Mouse (Mus musculus): ENCODE data around the gene Rhbdd2.
"Not testable (repeated sequence)": the region's sequence is repeated elsewhere in the genome, so short reads cannot be mapped to it uniquely, and the experiment has no call there.

Gene Rhbdd2

DNA sequence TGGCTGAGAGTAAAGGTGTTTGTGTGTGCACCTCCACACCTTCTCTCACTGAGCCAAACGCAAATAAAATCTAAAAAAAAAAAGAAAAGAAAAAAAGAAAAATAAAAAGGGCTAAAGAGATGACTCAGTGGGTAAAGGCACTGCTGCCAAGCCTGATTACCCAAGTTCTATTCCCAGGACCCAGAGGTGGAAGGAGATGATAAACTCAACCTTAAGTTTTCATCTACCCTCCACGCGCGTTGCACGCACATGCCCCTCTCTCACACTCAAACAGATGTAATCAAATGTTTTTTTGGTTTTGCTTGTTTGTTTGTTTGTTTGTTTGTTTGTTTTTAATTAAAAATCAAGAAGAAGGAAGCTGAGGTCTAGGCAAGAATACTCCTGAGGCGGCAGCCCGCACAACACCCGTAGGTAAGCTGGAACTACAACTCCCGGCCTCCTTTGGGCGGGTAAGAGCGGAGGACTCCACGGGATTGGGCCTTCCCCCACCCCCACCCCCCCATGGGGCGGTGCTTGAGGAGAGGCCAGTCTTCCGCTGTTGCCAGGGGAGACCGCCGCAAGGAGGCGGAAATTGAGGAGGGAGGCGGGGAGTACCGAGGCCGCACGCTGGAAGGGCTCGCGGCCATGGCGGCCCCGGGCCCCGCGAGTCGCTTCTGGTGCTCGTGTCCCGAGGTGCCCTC is at the start of gene Rhbdd2:
Gene Rhbdd2, plus strand, starts transcription at position 502 of the 680 bp plus-strand sequence.
- in situ Hi-C loops (cut with MboI, MseI) = no loop called here

DNA sequence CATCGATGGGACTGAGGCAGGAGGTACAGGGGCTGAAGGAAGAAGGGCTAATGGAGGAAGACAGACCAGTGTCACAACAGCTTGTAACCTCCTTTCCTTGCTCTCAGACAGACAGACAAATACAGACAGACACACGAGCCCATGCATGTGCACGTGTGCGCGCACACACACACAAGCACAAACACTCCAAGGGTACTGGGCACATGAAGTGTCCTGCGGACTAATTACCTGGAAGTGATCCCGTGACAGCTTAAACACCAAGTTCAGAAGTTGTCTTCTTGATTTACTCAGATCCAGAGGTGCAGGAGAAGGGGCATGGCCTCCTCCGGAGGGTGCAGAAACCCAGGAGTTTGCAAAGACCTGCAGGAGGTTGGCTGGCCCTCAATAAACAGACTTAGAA is 46.7 kb upstream of the Rhbdd2 start:
- in situ Hi-C loops (cut with MboI, MseI) = no loop called here

DNA sequence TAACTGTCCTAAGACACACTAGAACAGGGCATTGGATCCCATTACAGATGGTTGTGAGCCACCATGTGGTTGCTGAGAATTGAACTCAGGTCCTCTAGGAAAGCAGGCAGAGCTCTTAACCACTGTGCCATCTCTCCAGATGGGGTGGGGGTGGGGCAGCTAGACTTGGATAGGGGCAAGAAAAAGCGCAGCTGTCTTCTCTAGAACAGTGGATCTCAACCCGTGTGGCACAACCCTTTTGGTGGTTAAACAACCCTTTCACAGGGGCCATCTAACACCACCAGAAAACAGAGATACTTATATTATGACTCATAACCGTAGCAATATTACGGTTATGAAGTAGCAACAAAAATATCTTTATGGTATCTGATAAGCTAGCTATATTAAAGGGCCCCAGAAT is 44.7 kb upstream of the Rhbdd2 start:
- in situ Hi-C loops (cut with MboI, MseI) = no loop called here

DNA sequence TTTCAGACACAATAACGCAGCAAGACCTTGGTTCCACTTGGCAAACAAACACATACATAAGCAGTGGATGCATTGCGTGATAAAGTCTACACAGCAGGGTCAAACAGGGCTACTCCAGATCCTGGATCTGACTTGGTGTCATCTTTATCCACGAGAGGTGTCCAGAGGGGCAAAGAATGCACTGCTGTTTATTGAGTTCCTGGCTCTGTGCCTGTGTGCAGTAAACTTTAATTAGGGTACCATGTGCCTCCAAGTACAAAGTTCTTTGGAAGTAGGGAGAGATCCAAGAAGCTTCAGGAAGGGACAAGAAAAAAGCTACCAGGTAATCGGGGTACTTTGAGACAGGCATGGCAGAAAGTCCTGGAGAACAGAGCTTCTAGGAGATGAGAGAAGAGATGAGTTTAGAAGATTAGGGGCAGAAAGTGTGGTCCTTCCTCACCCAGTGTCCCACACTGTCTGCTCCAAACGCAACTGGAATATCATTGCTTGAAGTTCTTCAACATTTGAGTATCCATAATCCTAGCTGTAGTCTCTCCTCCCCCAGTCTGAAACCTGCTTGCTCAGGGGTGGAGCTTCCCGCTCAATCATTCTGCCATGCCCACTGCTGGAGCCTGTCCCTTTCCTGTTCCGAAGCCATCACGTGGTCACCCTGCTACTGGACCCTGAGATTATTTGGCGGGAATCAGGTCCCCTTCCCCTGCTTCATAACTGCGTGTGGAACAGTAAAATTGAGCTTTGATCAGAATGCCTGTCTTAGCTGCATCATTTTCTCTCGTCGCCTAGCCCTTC is 42.2 kb upstream of the Rhbdd2 start:
- in situ Hi-C loops (cut with MboI, MseI) = no loop called here

DNA sequence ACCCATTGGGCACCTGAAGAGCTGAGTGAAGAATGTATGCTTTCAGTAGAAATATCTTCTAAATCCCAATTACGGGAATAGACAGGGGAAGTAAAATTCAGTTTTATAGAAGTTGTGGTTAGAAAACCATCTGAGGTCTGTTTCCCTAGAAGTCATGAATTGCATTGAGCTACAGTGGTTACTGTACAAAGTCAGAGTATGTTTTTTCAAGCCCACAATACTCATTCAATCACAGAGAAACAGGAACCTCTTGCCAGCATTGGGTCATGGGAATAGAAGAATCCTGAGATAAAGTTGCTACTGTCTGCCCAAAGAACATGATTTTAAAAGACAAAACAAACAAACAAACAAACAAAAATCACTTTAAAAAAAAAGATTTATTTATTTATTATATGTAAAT is 27.8 kb upstream of the Rhbdd2 start:
- in situ Hi-C loops (cut with MboI, MseI) = not testable (repeated sequence)

DNA sequence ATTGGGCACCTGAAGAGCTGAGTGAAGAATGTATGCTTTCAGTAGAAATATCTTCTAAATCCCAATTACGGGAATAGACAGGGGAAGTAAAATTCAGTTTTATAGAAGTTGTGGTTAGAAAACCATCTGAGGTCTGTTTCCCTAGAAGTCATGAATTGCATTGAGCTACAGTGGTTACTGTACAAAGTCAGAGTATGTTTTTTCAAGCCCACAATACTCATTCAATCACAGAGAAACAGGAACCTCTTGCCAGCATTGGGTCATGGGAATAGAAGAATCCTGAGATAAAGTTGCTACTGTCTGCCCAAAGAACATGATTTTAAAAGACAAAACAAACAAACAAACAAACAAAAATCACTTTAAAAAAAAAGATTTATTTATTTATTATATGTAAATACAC is 25.7 kb upstream of the Rhbdd2 start:
- in situ Hi-C loops (cut with MboI, MseI) = not testable (repeated sequence)

DNA sequence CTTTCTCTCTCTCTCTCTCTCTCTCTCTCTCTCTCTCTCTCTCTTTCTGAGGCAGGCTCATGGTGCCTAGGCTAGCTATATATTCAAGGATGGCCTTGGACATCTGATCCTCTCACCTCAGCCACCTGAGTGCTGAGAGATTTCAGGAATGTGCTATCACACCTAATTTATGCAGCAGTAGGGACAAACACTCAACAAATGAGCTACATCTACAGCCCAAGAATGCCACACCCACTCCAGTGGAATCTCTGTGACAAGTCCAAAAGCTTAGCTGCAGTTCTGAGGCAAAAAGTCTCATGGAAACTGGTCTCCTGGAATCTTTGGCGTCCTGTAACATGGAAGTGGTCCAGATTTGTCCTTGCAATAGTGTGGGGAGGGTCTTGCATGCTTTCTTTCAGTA is 24.8 kb upstream of the Rhbdd2 start:
- in situ Hi-C loops (cut with MboI, MseI) = no loop called here

DNA sequence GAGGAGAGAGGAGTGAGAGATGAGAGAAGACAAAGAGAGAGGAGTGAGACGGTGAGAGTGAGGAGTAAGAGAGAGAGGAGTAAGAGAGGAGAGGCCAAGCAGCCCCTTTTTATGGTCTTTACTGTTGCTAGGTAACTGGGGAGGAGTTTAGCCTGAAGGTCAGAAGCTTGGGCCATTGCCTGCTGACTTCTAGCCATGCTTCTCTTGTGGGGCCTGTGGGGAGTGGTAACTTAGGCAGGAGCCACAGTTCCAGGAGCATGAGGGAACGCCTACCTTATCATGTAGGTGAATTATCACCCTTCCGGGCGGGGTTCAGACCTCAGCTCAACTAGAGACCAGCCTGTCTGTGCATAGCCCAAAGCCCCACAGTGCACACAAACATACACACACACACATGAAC is 22.6 kb upstream of the Rhbdd2 start:
- in situ Hi-C loops (cut with MboI, MseI) = no loop called here

DNA sequence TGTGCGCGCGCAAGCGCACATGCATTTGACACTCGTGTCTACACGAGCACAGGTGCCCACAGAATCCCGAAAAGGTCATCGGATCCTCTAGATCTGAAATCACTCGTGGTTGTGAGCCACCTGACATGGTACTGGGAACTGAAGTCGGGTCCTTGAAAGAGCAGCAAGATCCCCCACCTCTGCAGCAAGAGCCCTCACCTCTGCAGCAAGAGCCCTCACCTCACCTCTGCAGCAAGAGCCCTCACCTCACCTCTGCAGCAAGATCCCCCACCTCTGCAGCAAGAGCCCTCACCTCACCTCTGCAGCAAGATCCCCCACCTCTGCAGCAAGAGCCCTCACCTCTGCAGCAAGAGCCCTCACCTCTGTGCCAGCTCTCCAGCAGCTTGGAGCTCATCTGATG is 12.7 kb upstream of the Rhbdd2 start:
- in situ Hi-C loops (cut with MboI, MseI) = loop anchor here (5.0 kb wide), 1 partner anchor 143 kb away; no protein-coding TSS in a partner anchor

DNA sequence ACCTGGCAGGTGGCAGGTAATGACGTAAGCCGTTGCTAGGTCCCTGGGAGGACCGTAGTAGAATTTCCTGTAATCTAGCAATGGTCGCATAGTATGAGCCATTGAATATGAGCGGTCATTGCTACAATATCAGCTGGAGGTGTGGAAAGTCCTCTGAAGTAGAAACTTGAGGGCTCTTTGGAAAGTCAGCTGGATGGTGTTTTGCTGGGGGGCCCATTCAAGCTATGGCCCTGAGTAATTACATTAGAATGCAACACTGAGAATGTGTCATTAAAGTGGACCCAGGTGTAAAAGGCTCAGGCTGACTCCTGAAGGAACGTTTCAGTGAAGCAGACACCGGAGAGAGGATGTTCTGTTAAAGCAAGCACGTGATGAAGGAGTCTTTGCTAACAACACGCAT is 11.9 kb upstream of the Rhbdd2 start:
- in situ Hi-C loops (cut with MboI, MseI) = no loop called here

DNA sequence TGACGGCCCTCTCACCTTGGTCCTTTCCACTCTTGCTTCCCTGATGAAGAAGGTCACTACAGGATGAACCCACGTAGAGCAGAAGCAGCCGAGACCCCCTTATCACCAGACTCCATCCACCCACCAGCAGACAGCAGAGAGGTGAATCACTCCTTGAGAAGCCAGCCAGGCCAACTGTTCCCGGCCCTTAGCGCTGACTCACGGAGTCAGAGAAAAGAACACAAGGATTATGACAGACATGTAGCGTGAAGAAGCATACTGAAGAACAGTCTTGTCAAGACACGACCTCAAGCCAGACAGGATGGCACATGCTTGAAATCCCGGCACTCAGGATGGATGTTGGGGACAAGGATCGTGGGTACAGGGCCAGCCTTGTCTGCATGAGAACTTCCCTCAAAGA is 10.7 kb upstream of the Rhbdd2 start:
- in situ Hi-C loops (cut with MboI, MseI) = no loop called here

DNA sequence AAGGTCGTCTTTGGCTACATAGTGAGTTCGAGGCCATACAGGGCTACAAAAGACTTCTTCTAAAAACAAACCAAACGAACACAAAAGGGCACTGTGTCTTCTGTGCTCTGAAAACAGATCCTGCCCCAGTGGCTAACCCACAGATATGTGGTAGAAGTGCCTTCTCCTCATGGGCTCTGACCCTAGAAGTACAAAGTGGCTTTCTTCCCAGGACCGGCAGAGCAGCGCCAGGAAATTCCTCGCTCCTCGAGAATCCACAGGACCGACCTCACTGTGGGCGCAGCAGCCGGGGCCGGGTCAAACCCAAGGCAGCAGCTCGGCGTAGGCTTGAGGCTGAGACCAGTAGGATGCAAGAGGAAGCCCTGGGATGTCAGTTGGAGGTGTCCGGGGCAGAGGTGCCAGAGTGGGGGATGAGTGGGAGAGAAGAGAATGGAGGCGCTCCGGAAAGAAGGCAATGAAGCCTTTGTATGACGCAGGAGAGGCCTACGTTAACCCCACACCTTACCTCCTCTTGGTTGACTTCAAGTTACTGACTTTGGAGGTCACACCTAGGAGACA is 9.3 kb upstream of the Rhbdd2 start:
- in situ Hi-C loops (cut with MboI, MseI) = no loop called here

DNA sequence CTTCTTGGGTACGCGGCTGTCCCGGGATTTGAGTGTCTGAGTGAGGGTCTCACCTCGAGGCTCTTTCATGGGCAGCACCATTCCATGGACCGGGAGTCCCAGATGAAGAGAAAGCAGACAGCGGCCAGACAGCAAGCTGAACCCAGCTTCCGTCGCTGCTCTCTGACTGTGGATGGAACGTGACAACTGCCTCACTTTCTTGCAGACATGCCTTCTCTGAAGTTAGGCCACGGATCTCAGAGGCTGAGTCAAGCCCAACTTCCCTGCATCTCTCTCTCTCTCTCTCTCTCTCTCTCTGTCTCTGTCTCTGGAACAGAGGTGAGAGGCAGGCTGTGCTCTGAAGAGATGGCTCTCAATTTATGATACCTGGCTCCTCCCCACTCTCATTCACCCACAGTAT is 3.5 kb upstream of the Rhbdd2 start:
- in situ Hi-C loops (cut with MboI, MseI) = no loop called here

DNA sequence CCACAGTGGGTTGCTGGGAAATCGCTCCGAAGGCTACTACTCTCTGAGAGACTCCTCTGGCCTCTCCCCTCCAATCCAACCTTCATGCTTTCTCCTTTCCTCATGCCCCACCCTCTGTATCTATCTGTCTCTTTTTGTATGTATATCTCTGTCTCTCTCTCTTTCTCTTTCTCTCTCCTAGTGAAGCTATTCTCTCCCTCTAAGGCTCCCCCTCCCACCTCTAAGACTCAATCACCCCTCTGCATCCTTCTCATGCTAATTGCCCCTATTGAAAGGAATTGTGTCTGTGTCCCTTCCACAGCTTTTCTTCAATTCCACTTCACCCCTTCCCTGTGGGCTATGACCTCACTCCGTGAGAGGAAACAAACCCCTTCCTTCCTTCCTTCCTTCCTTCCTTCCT is 3.0 kb upstream of the Rhbdd2 start:
- in situ Hi-C loops (cut with MboI, MseI) = no loop called here

DNA sequence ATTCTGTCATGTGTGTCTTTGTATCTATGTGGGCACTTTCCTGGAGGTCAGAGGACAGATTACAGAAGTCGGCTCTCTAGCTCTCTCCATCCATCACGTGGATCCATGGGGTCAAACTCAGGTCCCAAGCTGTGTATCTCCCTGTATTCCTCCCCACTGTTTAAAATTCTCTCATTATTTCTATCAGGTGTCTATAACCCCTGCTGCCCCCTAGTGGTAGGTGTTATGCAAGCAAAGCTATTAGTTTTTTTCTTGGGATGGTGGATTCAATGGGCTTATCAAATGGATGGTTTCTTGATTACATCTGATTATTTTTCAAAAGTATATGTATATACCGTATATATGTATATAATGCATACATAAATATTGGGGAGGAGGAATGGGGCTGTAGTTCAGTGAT is 1.8 kb upstream of the Rhbdd2 start:
- in situ Hi-C loops (cut with MboI, MseI) = no loop called here

DNA sequence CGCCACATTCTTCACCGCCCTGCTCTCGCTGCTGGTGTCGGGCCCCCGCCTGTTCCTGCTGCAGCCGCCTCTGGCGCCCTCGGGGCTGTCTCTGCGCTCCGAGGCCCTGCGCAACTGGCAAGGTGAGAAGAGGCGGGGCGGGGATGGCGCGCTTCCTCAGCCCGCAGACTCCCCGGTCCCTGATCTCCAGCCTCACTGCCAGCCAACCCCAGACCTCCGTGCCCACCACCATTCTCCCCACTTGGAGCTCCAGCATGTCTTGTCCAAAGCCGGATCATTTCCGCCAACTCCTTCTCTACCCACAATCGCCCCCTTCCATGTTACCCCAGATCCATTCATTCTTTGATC is 353 bp downstream of the Rhbdd2 start:
- in situ Hi-C loops (cut with MboI, MseI) = no loop called here

DNA sequence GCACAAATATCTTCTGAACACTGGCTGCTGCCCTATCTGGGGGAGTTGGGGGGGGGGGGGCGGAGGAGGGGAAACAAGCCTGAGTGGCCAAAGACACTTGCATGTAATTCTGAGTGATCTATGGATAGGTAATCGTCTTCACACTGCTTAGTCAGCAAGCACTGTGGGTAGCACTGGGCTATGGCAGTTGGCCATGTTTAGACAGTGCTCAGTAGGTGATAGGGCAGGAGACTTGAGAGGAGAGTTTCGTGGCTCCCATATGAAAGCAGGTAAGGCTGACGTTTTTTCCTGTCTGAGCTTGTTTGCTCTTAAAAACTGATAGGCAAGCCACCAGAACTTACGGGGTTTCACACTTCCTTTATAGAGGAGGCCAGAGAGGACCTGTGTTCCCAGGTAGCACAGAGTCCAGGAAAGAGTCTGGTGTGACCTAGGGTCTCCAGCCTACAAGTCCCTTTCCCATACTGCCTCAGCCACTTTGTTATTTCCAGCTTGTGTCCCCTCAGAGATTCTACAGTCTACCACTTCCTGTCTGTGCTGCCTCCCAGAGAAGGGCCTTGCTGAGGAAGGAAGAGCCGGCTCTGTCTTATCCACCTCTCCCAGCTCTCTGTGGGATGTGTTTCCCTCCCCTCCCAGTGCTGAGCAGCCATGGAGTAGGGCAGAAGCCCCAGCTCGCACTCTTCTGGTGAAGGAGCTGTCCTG is 7.5 kb downstream of the Rhbdd2 start:
- in situ Hi-C loops (cut with MboI, MseI) = loop anchor here (5.0 kb wide), 1 partner anchor 47 kb away; no protein-coding TSS in a partner anchor

DNA sequence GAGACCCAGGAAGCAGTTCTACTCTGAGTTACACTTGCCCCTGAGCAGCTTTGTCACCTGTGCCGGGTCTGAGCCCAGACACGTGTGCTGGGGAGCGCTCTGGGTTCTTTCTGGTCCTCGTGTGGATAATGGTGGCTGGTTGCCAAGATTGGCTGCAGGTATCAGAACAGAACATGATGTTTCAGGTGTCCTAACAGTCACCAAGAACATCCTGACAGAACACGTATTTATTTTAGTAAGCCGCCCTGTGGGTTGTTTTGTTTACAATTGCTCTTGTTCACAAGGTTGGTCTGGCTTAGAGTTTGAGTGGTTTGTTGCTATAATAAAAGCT is 8.0 kb downstream of the Rhbdd2 start:
- in situ Hi-C loops (cut with MboI, MseI) = no loop called here

DNA sequence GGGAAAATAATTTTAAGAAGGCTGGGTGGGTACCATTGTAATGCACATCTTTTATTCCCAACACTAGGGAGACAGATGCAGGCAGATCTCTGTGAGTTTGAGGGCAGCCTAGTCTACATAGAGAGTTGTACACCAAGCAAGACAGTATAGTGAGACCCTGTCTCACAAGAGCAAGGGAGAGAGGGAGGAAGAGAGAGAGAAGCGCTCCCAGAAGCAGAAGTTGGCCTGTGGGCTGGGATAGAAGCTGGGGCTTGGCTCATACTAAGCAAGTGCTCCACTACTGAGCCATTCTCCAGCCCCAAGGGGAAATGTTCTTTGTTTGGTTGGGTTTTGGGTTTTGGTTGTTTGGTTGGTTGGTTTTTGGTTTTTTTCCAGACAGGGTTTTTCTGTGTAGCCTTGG is 8.6 kb downstream of the Rhbdd2 start:
- in situ Hi-C loops (cut with MboI, MseI) = no loop called here

DNA sequence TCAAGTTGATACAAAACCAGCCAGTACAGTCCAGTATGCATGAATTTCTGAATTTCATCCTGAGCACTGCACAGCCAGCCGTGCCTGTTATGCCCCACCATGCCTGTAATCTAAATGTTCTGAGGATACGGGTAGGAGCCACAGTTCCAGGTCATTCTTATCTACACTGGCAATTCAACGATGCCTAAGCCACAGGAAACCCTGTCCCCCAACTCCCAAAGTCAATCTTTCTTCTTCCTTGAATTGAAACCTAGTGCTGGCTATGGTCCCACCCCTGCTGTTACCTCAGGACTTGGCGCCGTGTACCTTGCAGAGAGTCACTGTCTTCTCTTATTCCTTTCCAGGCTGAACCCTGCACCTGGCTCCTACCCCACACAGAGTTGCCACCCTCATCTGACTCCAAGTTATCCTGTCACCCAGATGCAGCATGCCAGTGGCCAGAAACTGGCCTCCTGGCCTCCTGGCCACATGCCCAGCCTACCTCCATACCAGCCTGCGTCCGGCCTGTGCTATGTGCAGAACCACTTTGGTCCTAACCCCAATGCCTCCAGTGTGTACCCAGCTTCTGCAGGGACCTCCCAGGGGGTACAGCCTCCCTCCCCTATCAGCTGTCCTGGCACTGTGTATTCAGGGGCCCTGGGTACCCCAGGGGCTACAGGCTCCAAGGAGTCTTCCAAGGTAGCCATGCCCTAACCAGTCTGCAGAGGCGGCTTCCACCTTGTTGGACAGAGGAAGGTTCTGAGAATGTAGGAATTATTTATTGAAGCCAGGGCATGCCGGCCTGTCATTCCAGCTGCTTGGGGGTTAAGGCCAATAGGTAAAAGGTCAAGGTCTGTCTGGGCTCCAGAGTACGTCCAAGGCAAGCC is 10.5 kb downstream of the Rhbdd2 start:
- in situ Hi-C loops (cut with MboI, MseI) = no loop called here

DNA sequence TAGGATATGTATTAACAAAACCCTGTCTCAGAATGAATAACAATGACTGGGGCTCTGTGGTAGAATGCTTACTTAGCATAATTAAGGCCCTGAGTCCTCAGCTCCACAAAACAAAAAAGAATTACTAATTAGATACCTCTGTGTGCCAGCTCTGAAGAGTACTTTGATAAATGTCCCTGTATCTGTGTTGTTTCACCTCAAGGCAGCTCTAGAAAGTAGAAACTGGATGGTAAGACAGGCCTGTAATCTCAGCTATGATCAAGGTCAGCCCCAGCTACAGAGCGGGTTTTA is 11.1 kb downstream of the Rhbdd2 start:
- in situ Hi-C loops (cut with MboI, MseI) = no loop called here

DNA sequence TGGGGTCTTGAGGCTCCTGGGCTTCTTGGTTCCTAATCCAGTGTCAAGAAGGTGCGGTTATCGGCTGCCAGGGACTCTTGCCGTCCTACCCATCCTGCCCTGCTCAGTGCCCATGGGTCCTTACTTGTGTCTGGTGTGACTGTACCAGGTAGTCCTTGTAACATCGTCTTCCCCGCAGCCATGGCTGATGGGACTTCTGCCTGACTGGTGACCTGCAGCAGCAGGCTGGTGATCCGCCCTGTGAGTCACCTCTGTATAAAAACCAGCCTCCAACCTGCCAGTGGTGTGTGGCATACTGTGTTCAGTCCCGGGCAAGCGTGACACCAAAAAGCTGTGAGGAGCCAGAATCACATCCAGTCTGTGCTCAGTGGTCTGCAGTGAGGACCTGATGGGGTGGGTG is 11.5 kb downstream of the Rhbdd2 start:
- in situ Hi-C loops (cut with MboI, MseI) = no loop called here

All from regulatory T cell (primary cell).